Mouse (Mus musculus) gastrocnemius, postnatal 4 days (tissue): ENCODE data around the gene Mrnip. TPM values are rescaled to one million over a fixed set of nuclear protein-coding genes. Genes with fewer than 3 reads are reported as not detected.
"Not testable (repeated sequence)": the region's sequence is repeated elsewhere in the genome, so short reads cannot be mapped to it uniquely, and the experiment has no call there.

Experiments
- DNase-seq, 2 experiments: peaks; one replicate each; pipeline ENCODE4 v3.0.0; 2021 to 2022; ENCODE audit warnings: low spot score in 2 of 2, mixed read lengths in 2 of 2
- long read RNA-seq, 2 experiments: library from polyadenylated mRNA; stranded (forward); transcript quantifications; one replicate each; pipeline ENCODE4 v2.0.0; 2021
- total RNA-seq, 2 experiments: library from RNA; stranded (reverse); gene quantifications; 2 replicates each; pipeline ENCODE4 v1.2.3; 2021

The Mrnip gene
- 1 to 10 TPM; 9.7 to 9.8 TPM for total RNA-seq
- long read RNA-seq, experiment 1, transcript Mrnip-201 (7 exons, 1,142 nt) = major isoform, 15 of 19 reads
- long read RNA-seq, experiment 1, partial matches to known transcripts = 2 of 19 reads
- long read RNA-seq, experiment 1, other reads (novel, unspliced or antisense) = 2 of 19 reads
- long read RNA-seq, experiment 2, transcript Mrnip-201 (7 exons, 1,142 nt) = major isoform, 13 of 17 reads
- long read RNA-seq, experiment 2, partial matches to known transcripts = 3 of 17 reads
- long read RNA-seq, experiment 2, other reads (novel, unspliced or antisense) = 1 of 17 reads

DNA sequence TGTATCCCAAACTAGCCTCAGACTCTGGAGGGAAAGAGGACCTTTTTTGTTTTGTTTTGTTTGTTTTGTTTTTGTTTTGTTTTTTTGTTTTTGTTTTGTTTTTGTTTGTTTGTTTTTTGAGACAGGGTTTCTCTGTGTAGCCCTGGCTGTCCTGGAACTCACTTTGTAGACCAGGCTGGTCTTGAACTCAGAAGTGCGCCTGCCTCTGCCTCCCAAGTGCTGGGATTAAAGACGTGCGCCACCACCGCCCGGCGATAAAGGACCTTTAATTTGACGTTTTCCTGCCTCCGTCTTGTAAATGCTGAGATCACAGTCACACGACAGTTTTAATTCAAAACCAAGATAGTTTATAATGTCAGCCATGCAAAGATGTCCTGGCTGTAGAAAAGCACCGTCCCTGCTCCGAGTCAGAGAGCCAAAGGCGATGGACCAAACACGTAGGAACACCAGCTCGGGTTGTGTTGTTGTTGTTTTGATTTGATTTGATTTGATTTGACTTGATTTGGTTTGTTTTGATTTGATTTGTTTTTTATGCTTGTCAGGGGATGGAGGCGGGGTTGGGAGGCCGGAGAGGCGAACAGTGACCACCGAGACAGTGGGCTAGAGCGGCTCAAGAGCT lies at the start of gene Mrnip:
Gene Mrnip (plus strand): TSS at position 334 of the 619 bp plus-strand sequence.
- DNase-seq = not testable (repeated sequence)

DNA sequence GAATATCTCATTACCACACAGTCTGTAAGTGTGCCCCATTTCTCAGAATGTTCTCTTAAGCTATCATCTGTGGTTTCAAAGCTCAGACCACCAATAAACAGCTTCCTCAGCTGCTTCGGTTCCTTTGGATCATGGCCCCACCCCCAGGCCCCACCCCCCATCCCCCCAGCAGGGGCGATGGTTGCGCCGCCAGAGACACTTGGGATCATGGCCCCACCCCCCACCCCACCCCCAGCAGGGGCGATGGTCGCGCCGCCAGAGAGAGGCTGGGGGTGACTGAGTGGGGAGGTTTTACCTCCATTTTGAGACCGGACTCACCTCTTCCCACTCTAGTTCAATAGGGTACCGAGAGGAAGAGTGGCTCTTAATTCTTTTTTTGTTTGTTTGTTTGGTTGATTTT lies 46.5 kb upstream of the Mrnip start:
- no peak for DNase-seq

DNA sequence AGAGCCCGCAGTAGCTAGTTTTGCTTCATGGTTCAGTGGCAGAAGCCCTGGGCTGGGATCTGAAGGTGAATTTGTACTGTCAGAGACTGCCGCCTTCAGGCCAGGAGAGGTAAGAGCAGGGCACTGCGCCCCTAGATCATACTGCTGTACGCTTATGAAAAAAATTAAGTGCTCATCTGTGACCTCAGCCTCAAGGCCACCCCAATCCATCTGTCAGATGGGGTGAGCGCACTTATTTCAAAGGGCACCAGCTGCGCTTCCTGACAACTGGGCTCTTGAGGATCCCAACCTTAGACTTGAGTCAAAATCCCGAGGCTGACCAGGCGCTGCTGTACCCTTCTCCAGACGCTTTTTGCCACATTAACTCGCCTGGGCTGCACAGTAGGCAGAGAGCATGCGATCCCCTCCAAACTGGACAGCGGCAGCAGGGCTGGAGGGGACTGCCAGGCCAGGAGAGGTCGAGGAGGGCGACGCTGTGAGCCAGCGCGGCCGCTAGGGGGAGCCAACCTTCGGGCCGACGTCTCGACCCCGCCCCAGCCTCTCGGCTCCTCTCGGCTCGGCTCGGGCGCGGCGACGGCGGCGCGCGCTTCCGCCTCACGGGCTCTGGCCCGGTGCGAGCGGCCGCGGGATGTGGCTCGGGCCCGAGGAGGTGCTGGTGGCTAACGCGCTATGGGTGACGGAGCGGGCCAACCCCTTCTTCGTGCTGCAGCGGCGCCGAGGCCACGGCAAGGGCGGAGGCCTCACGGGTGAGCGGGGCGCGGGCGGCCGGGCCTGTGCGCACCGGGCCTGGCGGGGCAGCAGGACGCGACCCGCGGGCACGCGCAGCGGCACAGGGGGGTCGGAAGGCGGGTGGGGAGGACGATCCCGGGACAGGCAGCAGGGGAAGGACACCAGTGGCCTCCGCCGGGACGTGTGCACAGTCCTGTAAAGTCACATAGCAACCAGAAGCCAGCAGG lies 43.2 kb upstream of the Mrnip start, which contains the start of gene Tbc1d9b:
Gene Tbc1d9b (plus strand): TSS at position 586 of the 956 bp plus-strand sequence.
- DNase-seq = peak; percentile 90 to 93

DNA sequence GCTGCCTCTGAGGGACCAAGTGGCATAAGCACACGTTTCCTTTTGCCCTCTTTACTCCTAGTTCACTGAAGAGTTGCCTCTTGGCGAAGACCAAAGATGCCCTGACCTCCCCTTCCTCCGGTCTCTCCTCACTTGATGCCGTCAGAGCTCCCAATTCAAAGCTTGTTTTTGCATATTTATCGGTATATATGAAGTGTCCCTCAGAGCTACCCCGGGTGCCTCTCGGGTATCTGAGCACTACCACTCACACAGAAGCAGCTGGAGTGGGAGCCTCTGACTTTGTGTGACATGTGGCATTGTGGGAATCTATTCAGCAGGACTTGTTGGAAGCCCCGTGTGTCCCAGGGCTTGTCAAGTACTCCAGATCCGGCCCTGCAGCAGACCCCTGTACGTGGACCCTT lies 42.4 kb upstream of the Mrnip start:
- no peak for DNase-seq

DNA sequence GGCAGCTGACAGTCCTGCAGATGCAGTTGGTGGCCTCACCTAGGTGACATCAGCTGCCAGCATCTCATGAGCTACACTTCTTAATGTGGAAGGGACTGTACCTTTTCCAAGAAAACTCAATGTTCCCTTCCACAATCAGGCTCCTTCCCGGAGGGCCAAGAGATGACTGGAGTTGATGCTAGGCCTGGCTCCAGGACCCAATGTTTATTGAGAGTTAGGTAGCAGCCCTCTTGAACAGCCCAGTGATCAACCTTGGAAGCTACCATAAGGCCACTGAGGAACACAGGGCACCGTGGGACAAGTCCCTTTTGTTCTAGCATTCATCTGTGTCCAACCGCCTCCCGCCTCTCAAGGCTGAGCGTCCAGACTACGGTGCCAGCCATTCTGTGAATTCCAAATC lies 42.0 kb upstream of the Mrnip start:
- no peak for DNase-seq

DNA sequence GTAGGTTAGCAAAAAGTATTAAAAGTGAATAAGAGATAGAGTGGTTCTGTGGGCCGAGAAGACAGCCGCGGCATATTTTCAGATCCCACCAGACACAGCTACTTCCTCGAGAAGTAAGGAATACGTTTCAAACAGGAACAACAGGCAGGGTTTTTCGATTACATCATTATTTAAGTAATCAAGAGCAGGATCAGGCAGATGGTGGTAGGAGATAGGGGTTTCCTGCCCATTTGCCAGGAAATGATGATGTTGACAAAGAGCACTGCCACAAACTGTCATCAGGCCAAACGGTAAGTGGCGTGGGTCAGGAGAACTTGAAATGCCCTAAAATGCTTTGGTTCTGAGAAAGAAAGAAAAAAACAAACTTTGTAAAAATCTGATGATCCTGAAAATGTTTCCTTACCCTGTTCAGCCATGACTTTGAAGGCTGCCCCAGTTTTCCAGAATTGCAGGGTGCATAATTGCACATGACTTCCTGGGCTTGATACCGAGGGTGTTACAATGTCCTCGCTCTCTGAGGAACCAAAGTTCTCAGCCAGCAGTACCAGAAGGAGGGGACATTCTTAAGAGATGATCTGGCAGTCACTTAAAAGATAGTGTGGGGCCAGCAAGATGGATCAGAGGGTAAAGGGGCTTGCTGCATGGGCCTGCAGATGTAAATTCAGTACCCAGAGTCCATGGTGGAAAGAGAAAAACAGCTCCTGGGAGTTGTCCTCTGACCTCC lies 39.9 kb upstream of the Mrnip start:
- no peak for DNase-seq

DNA sequence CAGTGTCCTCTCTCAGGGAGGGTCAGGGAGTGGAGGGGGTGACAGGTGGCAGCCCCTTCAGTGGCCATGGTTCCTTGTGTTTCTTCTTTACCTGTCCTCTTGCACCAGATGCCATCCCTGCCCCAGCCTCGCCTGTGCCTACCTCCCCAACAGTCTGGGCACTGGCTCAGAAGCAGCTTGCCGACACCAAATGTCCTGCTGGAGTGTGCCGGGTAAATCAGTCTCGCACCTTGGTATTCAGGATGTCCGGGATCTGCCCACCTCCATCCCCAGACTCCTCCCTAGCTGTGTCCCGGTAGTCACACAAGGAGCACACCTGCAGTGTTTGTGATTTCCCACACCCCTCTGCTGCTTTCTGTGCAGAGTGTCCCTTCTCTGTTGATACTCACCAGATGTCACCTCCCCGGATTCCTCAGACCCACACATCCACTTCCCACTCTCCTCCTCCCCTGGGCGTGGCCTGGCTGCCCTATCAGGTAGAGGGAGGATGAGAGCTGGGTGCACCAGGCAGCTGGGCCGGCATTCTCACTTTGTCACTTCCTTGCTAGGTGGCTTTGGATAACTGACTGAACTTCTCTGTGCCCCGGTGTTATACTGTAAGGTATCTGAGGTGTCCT lies 35.9 kb upstream of the Mrnip start:
- DNase-seq = no peak

DNA sequence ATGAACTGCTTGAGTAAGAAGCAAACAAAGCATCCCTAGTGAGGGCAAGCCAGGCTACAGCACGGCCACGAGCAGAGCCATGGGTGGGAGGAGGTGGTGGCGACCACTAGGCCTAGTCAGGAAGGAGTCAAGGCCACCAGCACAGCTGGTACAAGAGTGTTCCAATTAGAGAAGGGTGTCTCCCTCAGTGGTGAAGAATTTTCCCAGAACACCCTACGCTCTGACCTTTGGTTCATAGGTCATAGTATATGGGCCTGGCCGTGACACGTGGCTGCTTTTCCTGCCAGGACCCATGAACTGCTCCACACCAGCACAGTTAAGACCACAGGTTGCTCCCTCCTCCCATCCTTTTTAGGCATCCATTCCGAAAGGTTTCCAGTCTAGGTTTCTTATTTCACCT lies 34.7 kb upstream of the Mrnip start:
- DNase-seq = no peak

DNA sequence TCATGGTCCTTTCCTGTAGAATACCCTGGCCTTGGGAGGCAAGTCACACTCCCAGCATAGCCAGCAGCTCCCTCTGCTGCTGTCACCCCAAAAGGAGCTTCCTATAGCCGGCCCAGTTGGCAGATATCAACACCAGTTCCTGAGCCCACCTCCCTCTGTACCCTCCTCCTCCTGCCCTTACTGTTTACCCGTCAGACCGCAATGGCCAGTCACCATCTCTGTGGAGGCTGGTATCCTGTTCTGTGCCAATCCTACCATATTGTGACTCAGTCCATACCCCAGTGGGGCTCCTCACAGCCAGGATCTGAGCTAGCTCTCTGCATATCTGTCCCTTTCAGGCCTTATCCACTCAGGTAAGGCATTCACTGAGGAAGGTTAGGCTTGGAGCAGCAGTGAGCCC lies 28.7 kb upstream of the Mrnip start:
- no peak for DNase-seq

DNA sequence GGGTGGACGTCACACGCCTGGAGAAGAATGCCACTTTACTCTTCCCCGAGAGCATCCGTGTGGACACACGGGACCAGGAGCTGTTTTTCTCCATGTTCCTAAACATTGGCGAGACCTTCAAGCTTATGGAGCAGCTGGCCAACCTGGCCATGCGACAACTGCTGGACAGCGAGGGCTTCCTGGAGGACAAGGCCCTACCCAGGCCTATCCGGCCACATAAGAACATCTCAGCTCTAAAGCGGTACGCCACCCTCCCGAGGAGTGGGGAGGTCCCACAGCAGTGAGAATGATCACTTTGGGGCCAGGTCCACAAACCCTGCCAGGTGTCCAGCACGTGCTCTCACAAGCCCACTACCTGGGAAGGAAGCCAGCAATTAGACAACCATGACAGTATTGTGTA lies 28.1 kb upstream of the Mrnip start:
- DNase-seq = no peak

DNA sequence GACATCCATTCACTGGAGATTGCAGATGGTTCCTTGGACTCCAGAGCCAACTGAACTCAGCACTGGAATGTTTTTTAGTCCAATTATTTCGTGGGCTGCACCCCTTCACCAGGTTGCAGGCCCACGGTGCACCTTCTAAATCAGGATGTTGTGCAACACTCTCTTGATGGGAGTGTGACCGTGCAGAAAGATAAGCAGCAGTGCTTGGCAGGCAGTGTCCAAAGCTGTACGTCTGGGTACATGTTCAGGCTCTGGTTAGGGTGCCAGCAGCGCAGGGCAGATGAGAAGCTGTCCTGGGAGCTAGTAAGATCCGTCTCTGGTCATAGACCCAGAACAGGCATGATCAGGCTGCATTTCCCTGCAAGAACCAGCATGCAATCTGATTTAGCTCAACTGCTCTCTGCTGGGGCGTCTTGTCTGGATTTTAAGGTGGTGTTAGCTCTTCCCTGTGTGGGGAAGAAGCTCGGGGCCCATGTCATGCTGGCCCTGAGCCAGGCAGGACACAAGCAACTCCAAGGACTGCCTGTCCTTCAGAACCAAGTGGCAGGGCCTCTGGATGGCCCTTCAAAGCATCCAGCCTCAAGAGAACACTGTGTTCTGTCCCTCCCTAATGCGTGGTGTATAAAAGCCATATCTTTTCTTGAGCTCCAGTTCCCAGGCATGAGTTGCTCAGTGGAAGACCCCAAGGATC lies 26.8 kb upstream of the Mrnip start:
- no peak for DNase-seq

DNA sequence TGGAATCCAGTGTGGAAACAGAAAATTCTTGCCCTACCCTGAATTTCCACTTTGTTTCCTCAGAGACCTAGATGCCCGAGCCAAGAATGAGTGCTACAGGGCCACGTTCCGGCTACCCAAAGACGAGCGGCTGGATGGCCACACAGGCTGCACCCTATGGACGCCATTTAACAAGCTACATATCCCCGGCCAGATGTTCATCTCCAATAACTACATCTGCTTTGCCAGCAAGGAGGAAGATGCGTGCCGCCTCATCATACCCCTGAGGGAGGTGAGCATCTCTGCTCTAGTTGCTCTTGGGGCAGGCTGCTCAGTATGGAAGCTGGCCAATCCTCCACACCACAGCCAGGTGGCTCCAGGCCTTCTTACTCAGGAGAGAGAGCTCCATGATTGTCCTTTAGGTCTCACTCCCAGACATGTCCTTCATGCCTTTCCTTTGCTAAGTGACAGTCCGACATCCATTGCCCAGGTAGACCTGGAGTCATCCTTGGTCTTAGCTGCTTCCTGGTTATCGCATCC lies 26.2 kb upstream of the Mrnip start:
- DNase-seq = no peak

DNA sequence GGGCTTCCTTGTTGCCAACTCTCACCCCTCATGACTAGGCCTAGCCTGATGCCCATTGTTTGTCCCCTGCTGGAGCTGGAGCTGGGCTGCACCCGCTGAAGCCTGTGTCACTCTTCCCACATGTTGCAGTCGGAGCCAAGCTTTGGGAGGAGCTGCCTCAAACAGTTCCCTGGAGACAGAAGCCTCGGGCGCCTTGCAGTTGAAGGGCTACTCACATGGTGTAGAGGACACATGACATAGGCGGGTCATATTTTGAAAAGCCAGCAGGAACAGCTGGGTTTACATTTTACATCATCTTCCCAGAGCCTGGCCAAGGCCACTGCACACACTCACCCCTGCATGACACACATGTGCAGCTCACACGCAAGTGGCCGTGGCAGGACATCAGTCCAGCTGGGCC lies 25.0 kb upstream of the Mrnip start:
- no peak for DNase-seq

DNA sequence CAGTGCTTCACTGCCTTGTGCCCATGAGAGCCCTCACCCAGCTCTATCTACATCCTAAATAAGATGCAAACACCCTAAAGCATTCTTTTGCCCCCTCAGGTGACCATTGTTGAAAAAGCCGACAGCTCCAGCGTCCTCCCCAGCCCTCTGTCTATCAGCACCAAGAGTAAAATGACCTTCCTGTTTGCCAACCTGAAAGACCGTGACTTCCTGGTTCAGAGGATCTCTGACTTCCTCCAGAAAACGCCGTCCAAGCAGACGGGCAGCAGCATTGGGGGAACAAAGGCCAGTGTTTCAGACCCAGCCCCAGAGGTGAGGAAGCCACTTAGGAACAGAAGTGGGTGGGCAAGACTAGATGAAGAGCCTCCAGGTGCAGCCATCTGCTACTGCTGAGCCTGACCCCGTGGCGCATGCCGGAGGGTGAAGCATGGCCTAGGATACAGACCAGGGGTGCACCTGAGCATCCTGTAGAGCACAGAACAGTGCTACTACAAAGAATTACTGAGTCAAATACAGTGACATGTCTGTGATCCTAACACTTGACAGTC lies 24.6 kb upstream of the Mrnip start:
- no peak for DNase-seq

DNA sequence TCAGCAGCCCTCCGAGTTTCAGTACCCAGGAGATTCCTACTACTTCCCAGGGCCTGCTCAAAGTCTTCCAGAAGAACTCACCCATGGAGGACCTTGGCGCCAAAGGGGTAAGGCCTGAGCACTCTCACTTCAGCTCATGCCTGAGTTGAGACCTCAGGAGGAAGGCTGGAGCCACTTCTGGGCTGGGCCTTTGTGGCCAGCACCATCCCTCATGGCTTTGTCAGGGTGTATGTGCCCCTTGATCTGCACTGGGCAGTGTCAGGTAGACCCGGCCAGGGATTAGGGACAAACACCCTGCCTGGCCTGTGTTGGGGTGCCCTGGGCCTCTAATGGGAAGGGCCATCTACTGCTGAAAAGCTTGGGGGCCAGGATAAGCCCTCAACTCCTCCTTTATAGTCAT lies 22.9 kb upstream of the Mrnip start:
- no peak for DNase-seq

DNA sequence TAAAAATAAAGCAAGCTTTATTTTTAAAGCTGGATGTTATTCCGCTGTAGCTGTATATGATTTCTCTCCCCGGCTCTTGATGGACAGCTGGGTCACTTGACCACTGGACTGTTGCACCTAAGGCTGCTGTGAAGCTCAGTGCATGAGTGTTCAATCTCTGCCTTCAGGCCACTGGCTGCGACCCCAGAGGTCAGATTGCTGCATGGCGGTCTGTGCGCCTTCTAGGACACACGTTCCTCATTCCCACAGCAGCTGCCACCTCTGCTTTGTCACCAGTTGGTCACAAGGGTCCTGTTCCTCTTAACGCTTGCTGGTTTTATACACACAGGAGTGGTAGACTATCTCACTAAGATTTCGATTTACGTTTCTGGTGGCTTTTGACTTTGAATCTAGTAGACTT lies 20.1 kb upstream of the Mrnip start:
- DNase-seq = no peak

DNA sequence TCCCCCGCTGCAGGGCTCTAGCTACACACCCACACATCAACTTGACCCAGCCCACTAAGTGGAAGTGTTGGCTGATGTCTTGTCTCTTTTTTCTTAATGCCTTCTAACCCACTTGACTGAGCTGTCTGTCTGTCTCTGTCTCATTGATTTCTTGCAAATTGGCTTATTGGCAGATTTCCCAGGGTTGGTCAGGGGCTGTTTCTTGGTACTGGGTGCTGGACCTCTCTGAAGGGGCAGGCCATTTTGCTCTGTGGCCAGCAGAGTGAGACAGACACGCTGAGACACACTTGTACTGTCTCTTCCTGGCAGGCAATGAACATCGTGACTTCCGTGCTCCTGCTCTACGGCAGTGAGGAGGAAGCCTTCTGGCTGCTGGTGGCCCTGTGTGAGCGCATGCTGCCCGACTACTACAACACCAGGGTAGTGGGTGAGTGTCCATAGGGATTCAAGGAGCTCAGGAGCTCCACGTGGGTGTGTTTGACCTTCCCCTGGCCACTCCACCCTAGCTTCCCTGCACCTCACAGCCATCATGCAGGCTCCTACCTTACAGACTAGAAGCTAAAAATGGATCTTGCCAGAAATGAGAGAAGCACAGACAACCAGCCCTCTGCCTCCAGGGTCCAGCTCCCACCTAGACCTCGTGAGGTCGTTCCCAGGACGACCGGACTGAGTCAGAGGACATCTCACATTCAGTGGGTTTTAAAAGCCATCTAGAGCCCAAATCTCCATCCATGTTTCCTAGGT lies 19.3 kb upstream of the Mrnip start:
- DNase-seq = no peak

DNA sequence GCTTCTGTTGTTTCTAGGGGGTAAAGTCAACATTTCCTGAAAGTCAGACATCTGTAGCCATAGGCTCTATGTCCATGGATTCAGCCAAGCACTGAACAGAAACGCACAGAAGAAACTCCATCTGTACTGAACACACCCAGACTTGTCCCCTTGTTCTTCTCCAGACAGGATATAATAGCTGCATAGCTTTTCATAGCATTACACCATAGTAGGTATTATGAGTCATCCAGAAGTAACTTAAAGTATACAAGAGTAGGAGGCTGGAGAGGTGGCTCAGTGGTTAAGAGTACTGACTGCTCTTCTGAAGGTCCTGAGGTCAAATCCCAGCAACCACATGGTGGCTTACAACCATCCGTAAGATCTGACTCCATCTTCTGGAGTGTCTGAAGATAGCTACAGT lies 18.5 kb upstream of the Mrnip start:
- no peak for DNase-seq

DNA sequence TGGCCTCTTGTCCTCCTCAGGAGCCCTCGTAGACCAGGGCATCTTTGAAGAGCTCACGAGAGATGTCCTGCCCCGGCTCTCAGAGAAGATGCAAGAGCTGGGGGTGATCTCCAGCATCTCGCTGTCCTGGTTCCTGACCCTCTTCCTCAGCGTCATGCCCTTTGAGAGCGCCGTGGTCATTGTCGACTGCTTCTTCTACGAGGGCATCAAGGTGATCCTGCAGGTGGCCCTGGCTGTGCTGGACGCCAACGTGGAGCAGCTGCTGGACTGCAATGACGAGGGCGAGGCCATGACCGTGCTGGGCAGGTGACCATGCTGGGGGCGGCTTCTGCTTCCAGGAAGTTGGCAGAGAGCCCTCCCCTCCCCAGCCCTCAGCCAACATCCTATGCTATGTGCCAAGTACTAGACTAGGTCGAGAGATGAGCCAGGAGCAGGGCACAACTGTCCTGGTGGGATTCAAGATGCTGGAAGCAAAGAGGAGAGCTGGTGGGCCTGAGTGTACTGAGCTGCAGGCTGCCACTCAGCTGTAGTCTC lies 17.5 kb upstream of the Mrnip start:
- no peak for DNase-seq
